Comparison of ENCODE assay signal across 8 mouse cellular contexts in genomic region chr11:20631026-20631940, GRCm38 (mm10).
DNase-seq lines count a peak whose midpoint lies in the region; ATAC-seq lines count a peak whose summit lies in the region.

No protein-coding gene starts in this region.

- H3K9ac ChIP-seq in lung, embryonic 15.5 days = peak overlapping the region; percentile 40

- DNase-seq in NIH3T3 (ENCODE audit: low read depth) = peak; percentile 98
- peak; percentile 96 for DNase-seq in cerebellum, adult 8-10 months
- DNase-seq in forelimb bud, embryonic 11.5 days (ENCODE audit: low read depth, low spot score) = peak; percentile 93
- peak; percentile 95 for DNase-seq in layer of hippocampus, adult 8-10 months (ENCODE audit: low spot score in 2 of 2)
- peak; percentile 98 for DNase-seq in ovary, postnatal 36 days (ENCODE audit: low spot score)
- peak; percentile 97 for DNase-seq in thymus, postnatal 14 days

- no peaks in the 10 kb centered on the region for H3K9me3 ChIP-seq in lung, embryonic 15.5 days

- peak; percentile 75 to 82 for ATAC-seq in hematopoietic stem cell, adult 5-6 weeks (replicated peaks in 1 of 2; ENCODE audit: insufficient read depth in 1 of 2, low FRiP score in 2 of 2, low TSS enrichment in 1 of 2, low read depth in 1 of 2, poor library complexity in 2 of 2, severe bottlenecking in 2 of 2)
- peak; percentile 91 for ATAC-seq in lung, embryonic 15.5 days (ENCODE audit: borderline replicate concordance, extremely low read depth, low FRiP score, low TSS enrichment)

- H3K4me2 ChIP-seq in lung, embryonic 15.5 days = peak overlapping the region; percentile 66

- H3K27me3 ChIP-seq in lung, embryonic 15.5 days = no peaks in the 10 kb centered on the region

- WGBS in lung, embryonic 15.5 days = 2% methylated on average over 36 of the region's 36 CpGs

- H3K4me1 ChIP-seq in lung, embryonic 15.5 days = peaks cover 35% of the 10 kb centered on the region

- no peaks in the 10 kb centered on the region for H3K36me3 ChIP-seq in lung, embryonic 15.5 days

- peak overlapping the region; percentile 99 for H3K27ac ChIP-seq in lung, embryonic 15.5 days

- H3K4me3 ChIP-seq in lung, embryonic 15.5 days = peak overlapping the region; percentile 69

Comparison
In these comparisons a context has a peak if more than half of its experiments do, and no peak if none do; other contexts are left out.
1. Peak in every context shown above with its lines: DNase-seq, ATAC-seq, H3K4me3 ChIP-seq and H3K27ac ChIP-seq.